Mouse (Mus musculus) thymus, postnatal 36 days (tissue): ENCODE results near the gene Cyp2s1.

Experiments
- DNase-seq, 2 experiments: peaks; one replicate each; pipeline ENCODE4 v3.0.0; 2022; ENCODE audit warnings: mixed read lengths in 2 of 2

The Cyp2s1 gene

DNA sequence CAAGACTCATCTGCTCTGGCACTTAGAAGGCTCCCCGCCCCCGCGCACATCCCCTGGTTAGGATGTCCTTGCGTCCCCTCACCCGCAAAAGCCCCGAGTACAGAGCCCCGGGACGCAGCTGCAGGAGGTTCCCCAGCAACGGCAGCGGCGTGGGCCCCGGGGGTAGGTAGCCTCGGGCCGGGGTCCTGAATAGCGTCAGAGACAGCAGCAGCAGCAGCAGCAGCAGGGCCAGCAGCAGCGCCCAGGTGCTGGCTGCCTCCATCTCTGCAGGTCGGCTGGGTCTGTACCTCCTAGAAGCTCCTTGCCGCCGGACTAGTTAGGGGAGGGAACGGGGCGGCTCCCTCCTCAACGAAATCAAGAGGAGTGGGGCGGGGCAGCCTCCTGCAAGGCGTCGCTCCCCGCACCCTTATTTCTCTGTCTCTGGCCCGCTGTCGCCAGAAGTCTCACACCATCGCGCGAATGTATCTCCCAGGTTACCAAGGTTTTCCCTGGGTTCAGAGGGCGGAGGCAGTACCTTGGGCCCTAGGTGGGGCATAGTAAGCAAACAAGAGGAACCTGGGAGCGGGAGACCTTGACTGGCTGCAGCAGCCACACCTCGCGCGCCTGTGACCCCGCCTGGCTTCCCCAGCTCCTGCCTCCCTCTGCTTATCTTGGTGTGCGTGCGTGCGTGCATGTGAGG is at the start of gene Cyp2s1:
Gene Cyp2s1, minus strand, starts transcription at position 673 of the 679 bp plus-strand sequence.
- DNase-seq: peak; percentile 51 to 61

DNA sequence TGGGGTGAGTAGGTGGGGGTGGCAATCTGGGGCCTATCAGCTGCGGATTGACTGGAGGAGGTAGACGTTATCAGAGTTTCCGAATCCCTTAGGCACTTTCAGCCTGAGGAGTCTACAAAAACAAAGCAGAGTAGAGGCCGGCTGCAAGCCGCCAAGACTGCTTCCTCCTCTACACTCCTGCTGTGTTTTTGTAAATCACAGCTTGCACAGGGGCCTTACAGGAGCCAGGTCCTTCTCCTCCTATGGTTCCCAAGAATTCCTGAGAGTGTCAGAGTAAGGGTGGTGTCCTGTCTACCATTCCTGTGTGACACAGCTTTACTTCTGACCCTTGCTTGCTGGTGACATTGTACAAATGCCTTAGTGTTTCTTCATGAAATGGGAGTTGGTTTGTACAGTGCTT is 48.1 kb upstream of the Cyp2s1 start:
- DNase-seq: no peak

DNA sequence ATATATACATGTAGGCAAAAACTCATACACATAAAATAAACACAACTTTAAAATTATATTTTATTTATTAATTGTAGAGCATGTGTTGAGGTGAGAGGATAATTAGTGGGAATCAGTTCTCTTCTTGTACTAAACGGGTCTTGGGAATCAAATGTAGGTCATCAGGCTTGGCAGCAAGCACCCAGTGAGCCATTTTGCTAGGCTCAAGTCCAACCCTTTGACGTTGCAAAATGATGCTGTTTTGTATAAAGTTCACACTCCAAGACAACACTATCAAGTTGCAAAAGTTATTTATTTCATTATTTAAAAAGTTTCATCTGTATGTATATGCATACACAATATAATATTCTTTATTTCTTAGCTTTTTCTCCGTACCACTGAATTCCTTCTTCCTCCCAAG is 47.0 kb upstream of the Cyp2s1 start:
- DNase-seq: no peak

DNA sequence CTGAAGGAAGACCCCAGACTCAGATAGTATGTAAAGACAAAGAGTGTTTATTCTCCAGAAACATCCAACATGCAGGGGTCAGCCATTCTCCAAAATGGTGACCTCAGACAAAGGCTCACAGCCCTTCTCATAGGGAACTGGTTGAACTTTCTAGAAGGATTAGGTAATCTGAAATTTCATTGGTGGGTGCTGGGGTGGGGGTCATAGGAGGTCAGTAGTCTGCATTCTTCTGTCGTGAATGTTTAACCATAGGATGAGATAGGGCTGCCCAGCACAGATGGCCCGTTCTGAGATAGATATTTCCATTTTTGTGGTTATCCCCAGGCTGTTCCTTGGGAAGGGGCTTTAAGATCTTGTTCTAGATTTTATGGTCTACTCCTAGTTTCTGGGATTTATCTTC is 45.7 kb upstream of the Cyp2s1 start:
- DNase-seq: no peak

DNA sequence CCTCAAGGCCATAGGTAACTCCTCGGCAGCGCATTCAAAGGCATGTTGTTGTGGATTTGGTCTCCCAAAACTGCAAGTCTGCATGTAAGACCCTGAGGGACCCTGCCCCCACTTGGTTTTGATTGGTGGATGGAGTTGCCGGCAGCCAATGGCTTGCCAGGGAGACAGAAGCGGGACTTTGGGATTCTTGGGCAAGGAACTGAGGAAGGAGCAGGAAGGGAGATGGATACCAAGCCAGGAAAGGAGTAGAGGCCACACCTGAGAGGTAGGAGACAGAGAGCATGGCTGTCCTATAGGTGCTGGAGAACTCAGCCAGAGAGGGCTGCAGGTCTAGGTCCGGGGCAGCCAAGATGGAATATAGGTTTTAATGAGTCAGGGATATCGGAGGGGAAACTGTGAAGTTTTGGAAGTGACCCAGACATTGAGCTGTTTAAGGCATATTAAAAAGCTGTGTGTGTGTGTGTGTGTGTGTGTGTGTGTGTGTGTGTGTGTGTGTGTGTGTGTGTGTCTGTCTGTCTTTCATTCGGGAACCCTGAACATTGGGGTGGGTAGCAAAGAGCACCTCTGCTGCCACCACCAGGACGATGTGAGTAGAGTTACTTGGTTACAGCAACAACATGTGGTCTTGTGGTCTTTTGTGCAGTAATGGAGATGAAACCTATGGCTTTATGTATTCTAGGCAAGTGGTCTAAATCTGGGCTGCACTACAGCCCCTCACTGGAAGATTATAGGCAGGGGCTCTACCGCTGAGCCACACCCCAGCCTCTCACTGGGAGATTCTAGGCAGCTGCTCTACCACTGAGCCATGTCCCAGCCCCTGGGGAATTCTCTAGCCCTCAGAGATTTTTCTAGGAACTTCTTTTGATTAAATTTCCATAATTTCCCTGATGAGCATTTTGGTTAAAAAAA is 43.5 kb upstream of the Cyp2s1 start:
- peak in 1 of 2 experiments; percentile 20 for DNase-seq

DNA sequence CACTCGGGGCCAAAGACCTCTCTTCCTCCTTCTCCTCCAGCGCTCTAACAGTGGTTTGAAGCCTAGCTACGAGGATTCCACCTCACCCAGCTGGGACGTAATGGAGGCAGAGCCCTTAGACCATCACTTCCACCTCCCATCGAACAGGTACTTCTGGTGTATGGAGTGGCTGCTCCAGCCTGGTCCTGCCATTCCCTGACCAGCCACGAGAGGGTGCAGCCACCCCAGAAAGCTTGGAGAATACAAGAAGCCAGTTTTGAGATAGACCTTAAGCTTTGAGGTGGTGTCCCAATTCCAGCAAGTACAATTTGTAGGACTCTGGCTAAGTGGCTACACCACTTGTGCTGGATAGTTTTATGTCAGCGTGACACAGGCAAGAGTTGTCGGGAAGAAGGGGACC is 38.4 kb upstream of the Cyp2s1 start:
- DNase-seq: peak; percentile 65 to 72

DNA sequence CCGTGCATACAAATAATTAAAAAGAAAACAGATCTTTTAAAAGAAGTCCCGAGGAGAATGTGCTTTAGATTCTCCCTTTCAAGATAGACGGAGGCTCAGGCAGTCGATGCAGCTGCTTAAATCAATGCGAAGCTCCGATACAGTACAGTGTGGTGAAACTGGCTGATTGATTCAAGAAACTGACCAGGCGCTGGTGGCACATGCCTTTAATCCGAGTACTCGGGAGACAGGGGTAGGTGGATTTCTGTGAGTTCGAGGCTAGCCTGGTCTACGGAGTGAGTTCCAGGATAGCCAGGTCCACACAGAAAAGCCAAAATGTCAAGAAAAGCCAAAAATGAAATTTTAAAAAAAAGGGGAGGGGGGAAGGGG is 31.7 kb upstream of the Cyp2s1 start:
- no peak for DNase-seq

DNA sequence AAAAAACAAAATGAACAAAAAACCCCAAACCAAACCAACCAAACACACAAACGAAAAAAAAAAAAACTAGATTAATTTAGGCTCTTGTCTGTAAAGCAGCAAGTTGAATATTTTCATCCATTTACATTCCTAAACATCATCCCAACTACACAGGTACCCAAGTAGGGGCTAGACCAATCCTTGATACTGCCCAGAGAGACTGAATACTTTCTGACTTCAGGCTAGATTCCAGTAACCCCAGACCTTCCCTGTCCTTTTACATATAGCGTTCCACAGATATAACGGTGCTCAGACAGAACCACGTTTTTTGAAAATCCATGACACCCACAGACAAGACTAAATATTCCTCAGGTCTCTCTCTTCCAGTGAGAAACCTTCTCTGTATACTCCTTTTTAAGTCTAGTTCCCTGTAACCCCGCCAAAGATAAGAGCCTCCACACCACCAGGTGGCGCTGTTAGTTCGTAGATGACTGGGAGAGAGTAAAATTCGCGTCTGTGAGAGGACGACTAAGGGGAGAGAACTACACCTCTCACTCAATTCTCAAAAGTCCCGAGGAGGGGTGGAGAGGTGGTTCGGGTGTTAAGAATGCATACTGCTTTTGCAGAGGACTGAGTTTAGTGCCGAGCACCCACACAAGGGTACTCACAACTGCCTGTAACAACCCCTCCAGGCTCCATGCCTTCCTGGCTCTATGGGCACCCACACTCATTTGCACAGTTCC is 31.2 kb upstream of the Cyp2s1 start:
- DNase-seq: peak; percentile 85 to 88

DNA sequence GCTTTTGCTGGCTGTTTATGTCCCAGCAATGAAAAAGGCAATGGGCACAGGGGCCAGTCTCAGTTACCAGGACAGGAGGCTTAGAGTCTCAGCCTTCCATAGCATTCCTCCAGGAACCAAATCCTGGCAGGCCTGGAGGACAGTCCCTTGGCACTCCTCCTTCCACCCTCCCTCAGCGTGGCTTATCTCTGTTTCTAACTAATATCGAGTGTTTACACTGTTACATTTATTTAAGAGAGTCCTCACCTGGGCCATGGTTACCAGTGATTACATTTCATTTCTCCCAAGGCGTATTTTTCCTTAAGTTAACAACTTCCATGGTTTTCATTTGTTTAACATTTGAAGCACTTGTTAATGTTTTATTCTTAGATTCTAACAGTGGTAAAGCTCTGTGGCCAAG is 28.2 kb upstream of the Cyp2s1 start:
- DNase-seq: no peak

DNA sequence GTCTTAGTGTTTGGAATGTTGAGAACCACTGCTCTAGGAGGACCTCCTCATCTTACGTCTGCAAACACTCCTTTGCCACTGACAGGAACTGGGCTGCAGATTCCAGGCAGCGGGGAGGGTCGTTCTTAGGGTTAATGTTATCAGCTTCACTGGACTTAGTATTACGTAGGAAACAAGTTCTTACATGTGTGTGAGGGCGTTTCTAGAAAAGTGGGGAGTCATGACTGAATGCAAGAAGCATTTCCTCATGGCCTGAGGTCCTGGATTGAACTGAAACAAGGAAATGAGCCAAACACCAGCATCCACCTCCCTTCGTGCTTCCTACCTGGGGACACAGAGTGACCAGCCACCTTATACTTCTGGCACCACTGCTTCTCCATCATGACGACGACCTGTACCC is 27.7 kb upstream of the Cyp2s1 start:
- no peak for DNase-seq

DNA sequence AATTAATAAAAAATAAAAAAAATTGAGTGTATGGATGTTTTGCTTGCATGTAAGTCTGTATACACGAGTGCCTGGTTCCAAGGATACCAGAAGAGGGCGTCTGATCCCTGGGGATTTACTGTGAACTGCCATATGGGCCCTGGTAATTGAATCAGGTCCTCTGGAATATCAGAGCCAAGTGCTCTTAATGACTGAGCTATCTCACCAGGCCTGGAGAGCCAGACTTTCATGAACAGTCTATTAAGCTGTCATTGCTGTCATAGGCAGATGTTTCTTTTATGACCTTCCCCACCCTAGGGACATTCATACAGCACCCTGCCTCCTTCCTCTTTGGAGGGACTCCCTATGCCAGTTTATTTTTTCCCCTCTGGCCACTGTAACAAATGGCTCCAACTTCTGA is 26.8 kb upstream of the Cyp2s1 start:
- DNase-seq: no peak

DNA sequence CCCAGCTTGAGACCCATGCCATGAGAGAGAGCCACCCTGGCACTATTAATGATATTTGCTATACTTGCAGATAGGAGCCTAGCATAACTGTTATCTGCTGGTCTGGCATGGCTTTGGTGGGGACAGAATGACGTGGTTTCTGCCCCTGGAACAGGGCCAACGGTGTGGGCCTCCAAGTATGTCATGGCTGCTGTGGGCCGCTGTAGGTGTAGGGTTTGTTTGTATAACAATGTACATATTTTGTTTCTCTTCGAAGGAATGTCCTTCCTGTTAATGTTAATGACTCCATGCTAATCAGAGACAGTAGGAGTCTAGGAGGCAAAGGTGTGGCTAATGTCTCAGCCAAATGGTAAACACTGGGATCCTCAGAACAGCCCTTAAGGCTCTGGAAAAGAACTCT is 24.2 kb upstream of the Cyp2s1 start:
- no peak for DNase-seq

DNA sequence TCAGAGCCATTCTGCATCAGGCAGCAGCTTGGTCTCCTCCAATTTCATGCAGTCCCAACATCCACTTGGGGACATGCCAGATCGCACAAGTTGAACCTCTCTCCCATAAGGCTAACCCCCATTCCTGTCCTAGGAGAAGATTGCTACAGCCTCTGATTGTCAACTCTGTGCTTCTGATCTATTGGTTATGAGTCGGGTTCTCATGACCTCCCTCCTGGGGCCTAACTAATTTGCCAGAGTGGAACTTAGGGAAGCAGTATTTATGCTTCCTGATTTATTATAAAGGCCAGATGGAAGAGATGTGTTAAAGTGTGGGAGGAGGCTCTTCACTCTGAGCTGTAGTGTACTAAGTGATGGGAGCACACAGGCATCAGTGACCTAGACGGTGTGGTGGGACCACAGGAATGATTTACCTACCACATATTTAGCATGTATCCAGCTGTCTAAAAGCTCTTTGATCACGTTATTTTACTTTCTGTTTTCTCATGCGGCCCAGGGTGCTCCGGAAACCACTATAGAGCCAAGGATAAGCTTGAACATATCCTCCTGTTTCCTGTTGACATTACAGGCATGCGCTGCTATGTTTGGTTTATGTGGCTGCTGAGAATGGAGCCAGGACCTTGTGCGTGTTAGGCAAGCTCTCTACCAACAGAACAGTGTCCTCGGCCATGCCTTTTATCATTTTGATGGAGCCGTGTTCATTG is 18.6 kb upstream of the Cyp2s1 start:
- peak; percentile 31 to 50 for DNase-seq

DNA sequence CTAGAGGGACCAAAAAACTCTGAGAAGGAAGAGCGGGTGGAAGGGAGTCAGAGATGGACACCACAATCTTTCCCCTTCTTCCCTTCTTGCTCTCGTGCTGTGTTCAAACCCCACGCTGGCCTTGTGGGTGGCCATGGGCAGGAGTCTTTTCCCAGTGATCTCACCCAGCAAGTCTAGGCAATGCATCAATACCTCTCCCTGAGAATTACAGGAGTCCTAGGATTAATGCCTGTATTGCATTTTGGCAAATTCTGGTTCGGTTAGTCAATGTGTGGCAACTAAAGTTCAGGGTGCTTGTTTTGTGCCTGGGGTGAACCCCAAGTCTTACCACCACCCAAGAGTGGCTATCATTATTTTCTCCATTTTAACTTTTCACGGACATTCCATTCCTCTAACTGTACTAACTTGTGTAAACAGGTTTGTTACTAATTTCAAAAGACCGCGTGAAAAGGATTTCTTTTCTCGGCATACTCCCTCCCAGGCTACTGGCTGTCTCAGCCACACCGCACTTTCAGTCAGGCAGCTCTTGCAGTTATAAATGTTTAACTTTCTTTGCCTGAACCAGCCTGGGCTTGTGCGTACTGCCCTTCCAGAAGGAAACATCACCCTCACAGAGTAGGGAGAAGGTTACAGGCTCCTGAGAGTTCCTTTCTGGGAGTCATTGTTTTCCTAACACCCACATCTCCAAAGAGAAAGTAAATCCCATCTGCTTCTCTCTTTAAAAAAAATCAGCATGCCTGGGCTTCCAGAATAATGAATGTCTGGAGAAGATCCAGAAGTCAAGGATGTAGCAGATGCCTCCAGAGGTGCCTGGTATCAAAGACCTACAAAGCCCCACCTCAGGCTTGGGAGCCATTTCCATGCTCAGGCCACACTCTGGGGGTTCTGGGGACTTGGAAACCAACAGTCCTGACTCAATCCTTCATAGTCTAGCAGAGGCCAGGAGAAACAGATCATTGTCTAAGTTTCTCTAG is 15.1 kb upstream of the Cyp2s1 start:
- DNase-seq: no peak

DNA sequence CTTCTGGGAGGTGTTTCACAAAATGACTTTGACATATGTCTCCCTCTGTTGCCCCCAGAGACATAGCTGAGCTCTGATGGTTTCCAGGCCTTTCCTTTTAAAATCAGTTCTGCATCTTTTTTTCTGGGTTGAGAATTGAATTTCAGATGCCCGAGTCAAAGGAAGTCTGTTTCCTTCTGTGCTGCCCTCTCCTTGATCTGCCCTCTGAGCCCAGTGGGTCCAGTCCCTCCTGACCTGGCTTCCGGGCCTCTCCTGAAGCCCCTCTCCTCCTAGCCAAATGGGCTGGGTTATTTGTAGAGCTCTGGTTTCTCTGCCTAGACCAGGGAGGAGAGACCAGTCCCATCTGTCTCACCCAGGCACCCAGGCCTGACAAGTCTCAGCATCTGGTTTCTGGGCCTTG is 13.5 kb upstream of the Cyp2s1 start:
- no peak for DNase-seq

DNA sequence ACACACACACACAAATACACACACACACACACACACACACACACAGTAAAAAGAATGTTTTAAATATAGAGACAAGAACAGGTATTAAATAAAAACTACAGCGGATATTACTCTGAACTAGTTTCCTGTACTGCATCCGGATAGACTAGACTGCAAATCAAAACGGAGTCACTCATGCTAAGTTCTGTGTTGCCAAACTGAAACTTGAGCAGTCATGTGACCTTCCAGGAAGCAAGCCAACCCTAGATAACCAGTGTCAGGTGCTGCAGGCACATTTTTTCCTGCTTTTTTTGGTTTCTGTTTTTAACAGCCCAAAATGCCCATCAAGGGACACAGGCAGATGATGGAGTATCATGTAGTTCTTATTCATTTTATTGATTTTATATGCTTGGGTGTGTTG is 10.5 kb upstream of the Cyp2s1 start:
- DNase-seq: no peak

DNA sequence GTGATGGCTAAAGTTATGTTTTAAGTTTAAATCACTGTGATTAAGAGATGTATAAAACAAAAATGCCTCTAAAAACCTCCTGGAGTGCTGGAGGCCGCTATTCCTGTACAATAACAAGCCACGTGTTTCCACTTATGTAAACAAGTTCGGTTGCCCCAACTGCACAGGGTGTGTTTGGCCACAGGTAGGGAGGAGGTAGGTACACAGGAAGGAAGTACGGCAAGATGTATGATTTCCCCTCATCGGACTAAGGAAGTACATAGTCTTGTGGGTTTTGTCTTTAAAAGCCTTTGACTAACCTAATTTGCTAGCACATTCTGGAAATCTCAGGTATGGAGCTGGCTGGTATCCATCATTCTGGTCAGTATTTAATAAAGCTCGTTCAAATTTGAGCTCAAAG is 9.3 kb upstream of the Cyp2s1 start:
- no peak for DNase-seq

DNA sequence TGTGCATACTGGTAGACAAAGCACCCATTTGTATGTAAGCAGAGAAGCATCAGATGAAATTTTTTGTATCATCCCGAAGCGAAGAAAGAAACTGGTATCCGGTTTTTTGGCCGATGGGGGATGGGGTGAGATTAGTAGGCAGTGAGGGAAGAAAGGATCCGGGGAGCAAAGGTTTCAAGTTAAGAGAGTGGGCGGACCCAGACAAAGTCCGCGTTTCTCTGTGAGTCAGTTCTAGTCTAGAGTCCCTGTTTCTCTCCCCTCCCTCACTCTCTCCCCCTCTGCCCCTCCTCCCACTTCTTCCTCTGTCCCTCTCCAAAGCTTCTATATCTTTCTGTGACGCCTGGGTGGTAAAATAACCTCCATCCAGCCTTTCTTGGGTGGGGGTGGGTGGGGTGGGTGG is 8.3 kb upstream of the Cyp2s1 start:
- DNase-seq: no peak

DNA sequence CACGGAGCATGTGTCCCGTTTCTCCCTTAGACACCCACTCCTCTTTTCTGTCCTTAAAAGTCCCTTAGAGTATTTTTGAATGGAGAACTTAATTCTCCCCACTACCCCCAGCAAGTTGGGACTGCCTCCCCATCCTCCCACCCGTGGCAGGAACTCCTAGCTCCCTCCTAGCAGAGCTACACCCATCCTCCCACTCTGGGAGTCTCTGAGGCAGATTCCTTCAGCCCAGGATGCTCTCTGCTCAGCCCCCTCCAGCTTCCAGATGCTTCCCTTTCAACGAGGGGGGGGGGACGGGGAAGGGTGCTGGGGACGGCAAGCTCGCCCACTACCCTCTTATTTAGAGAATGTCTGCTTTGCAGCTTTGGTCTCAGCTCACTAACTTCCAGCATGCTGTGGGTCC is 1.1 kb downstream of the Cyp2s1 start:
- DNase-seq: no peak

DNA sequence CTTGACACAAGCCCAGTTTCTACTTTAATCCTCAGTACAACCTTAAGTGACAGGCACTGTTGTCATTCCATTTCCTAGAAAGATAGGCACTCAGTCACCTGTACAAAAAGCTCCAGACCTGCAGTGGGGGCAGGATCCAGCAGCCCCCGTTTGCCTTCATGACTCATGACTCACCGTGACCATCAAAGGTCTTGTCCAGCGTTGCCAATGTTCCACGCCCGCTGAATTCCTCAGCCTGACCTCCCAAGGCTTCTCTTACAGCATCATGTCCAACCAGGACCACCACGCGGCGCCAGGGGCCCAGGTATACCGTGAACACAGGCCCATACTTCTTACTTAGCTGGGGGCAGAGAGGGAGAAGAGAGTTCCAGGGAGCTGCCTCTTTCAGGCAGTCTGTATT is 2.0 kb downstream of the Cyp2s1 start:
- DNase-seq: no peak

DNA sequence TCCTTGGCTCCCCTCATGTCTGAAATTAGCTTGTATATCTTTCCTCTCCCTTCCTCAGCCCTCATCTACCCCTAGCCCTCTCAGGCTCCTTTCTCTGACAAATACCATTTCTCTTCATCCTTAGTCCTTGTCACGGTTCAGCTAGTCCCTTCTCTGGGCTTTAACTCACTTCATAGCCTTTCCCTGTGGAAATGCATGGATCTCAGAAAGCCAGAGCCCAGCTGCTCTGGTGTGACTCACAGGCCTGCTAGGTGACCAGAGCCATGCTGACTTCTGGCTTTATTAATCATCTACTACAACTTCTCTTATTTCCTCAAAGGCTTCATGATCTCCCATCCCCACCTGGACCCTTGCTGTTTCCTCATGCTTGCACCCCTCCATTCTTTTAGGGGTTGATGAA is 4.5 kb downstream of the Cyp2s1 start:
- DNase-seq: no peak

DNA sequence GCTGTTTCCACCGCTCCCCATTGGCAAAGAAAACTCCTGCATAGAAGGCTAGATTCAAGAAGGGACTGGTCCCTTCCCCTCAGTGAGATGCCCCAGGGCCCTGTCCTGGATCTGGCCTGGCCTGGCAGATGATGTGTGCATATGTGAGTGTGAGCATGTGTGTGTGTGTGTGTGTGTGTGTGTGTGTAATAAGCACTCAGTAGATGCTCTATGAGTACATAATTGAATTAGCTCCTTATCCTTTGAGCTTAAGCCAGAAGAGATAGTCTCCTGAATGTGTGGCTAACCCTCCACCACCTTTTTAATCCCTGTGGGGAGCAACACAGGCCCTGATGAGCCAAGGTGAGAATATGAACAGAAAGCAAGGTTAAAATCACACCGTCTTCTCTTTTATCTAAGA is 5.0 kb downstream of the Cyp2s1 start:
- no peak for DNase-seq
